Mouse (Mus musculus): ENCODE data around the gene Mettl5. TPM values are rescaled to one million over a fixed set of nuclear protein-coding genes. Genes with fewer than 3 reads are reported as not detected.

Mettl5 gene
- total and polyA plus RNA-seq, 2 experiments from 2014 or later = 13.1 to 45.7 TPM

DNA sequence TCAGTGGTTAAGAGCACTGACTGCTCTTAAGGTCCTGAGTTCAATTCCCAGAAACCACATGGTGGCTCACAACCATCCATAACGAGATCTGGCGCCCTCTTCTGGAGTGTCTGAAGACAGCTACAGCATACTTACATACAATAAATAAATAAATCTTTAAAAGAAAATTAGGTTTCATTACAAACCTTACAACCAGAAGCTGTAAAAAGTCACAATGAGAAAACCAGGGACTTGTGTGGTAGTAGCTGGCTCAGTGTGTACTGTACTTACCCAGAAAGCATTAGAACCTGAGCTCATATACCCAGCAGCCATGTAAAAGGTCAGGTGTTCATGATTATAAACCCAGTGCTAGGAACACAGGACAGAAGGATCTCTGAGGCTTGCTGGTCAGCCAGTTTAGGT lies 1.4 kb downstream of the Mettl5 start:
- WGBS = 50% methylated on average over 2 of the region's 2 CpGs
- no peak overlapping the region for H3K4me2 ChIP-seq (ENCODE audit: low read depth, low read length)

GRCm38 (mm10) chr2:69862117-69862657 lies 23.2 kb downstream of the Mettl5 start:
- Histone ChIP-seq H3K4me3 (ENCODE audit: low read depth, low read length) (peak overlapping the region; percentile 97), H3K9me3 (replicated peaks; ENCODE audit: control insufficient read depth, low read length) (no peaks in the 10 kb centered on the region), H3K9ac (replicated peaks; ENCODE audit: low read depth, low read length) (peak overlapping the region; percentile 98), H3K27me3 (ENCODE audit: control insufficient read depth, insufficient read depth, low read length) (no peaks in the 10 kb centered on the region), H3K36me3 (replicated peaks; ENCODE audit: control insufficient read depth, insufficient read depth, low read length) (peaks cover 7% of the 10 kb centered on the region; the same call in 1 of the 2 replicates), H3K4me1 (ENCODE audit: control insufficient read depth, insufficient read depth) (peaks cover 8% of the 10 kb centered on the region), H3K4me2 (ENCODE audit: low read depth, low read length) (peak overlapping the region; percentile 81), H3K27ac (ENCODE audit: low read depth) (peak overlapping the region; percentile 90)
- WGBS = 2% methylated on average over 13 of the region's 13 CpGs
- no peak for TF ChIP-seq EP300 (IDR thresholded peaks at IDR 0.05; ENCODE audit: low read depth)
- no peak for TF ChIP-seq CTCF (IDR thresholded peaks at IDR 0.05; ENCODE audit: low read depth)
- DNase-seq (ENCODE audit: low spot score) (no peak), ATAC-seq (ENCODE audit: insufficient read depth, low read depth) (no peak)

More for the DNA sequence above, 1.4 kb downstream of the Mettl5 start:
- H3K27ac ChIP-seq (ENCODE audit: low read depth) = no peak overlapping the region
- no peaks in the 10 kb centered on the region for H3K9me3 ChIP-seq (replicated peaks; ENCODE audit: control insufficient read depth, low read length)
- H3K9ac ChIP-seq (replicated peaks; ENCODE audit: low read depth, low read length) = no peak overlapping the region
- H3K4me1 ChIP-seq (ENCODE audit: control insufficient read depth, insufficient read depth) = peaks cover 7% of the 10 kb centered on the region
- H3K27me3 ChIP-seq (ENCODE audit: control insufficient read depth, insufficient read depth, low read length) = no peaks in the 10 kb centered on the region
- DNase-seq (ENCODE audit: low spot score) (no peak), ATAC-seq (ENCODE audit: insufficient read depth, low read depth) (no peak)
- no peak overlapping the region for H3K4me3 ChIP-seq (ENCODE audit: low read depth, low read length)
- H3K36me3 ChIP-seq (replicated peaks; ENCODE audit: control insufficient read depth, insufficient read depth, low read length) = 0 out of 2 replicates have a peak, but pooled peaks cover 7% of the 10 kb centered on the region
- no peak for TF ChIP-seq EP300 (IDR thresholded peaks at IDR 0.05; ENCODE audit: low read depth)
- TF ChIP-seq CTCF (IDR thresholded peaks at IDR 0.05; ENCODE audit: low read depth) = no peak

DNA sequence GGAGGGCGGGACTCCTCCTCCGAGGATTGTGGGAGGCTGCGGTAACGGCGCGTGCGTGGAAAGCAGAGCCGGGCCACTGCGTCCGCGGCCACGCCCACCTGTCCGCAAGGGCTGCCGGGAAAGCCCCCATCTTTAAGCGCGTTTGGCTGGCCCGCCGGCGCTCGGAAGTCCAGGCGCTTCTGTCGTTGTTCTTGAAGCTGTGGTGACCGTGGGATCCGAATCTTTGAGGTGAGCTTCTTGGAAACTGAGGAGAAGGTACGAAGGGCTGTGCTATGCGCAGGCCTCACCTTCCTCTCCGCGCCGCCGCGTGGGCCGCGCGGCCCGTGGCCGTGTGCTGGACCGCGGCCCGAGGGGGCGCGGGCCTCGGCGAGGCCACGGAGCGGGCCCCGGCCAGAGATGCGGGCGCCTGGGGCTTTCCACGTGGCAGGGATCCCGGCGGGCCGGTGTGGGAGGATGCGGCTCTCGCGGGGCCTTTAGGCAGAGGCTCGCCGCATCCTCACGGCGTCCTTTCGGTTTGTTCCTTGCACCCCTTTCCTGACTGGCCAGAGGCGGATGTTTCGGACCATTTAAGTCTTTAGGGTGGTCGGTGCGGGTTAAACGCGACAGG lies 23.8 kb downstream of the Mettl5 start, which contains the start of gene Ssb:
Gene Ssb, plus strand, starts transcription at position 78 of the 607 bp plus-strand sequence.
- WGBS = under 1% methylated on average over 58 of the region's 66 CpGs
- H3K4me2 ChIP-seq (ENCODE audit: low read depth, low read length) = peak within 1 kb of the TSS; percentile 81
- peaks cover 8% of the 10 kb centered on the region for H3K4me1 ChIP-seq (ENCODE audit: control insufficient read depth, insufficient read depth)
- no peak for TF ChIP-seq CTCF (IDR thresholded peaks at IDR 0.05; ENCODE audit: low read depth)
- no peak for TF ChIP-seq EP300 (IDR thresholded peaks at IDR 0.05; ENCODE audit: low read depth)
- H3K27ac ChIP-seq (ENCODE audit: low read depth) = peak within 1 kb of the TSS; percentile 90
- DNase-seq (ENCODE audit: low spot score) = peak; percentile 94
- H3K4me3 ChIP-seq (ENCODE audit: low read depth, low read length) = peak within 1 kb of the TSS; percentile 97
- H3K9me3 ChIP-seq (replicated peaks; ENCODE audit: control insufficient read depth, low read length) = no peaks in the 10 kb centered on the region
- peak; percentile 98 for ATAC-seq (ENCODE audit: insufficient read depth, low read depth)
- no peaks in the 10 kb centered on the region for H3K27me3 ChIP-seq (ENCODE audit: control insufficient read depth, insufficient read depth, low read length)
- peak within 1 kb of the TSS; percentile 98 for H3K9ac ChIP-seq (replicated peaks; ENCODE audit: low read depth, low read length)
- H3K36me3 ChIP-seq (replicated peaks; ENCODE audit: control insufficient read depth, insufficient read depth, low read length) = peaks cover 6% of the 10 kb centered on the region; the same call in 1 of the 2 replicates

DNA sequence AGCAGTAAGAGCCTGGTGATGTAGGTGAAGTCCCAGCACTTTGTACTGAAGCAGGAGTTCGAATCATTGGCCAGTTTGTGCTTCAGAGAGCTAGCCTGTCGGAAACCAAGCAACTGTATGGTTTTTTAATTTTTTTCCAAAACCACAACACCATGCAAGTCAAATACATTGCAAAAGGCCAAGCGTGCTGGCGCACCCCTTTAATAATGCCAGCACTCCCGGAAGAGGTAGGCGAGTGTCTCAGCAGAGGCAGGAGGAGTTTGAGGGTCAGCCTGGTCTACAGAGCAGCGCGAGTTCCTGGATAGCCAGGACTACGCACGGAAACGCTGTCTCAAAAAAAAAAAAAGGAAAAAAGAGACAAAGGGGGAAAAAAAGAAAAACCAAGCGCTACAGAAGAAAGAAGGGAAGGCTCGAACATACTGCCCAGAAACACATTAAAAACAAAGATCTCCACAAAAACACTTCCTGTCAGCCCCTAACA lies 24.4 kb downstream of the Mettl5 start:
- WGBS = 9% methylated on average over 13 of the region's 13 CpGs
- Histone ChIP-seq H3K4me2 (ENCODE audit: low read depth, low read length) (peak overlapping the region; percentile 81), H3K9me3 (replicated peaks; ENCODE audit: control insufficient read depth, low read length) (no peaks in the 10 kb centered on the region), H3K4me1 (ENCODE audit: control insufficient read depth, insufficient read depth) (peaks cover 8% of the 10 kb centered on the region), H3K36me3 (replicated peaks; ENCODE audit: control insufficient read depth, insufficient read depth, low read length) (no peaks in the 10 kb centered on the region; the same call in 1 of the 2 replicates), H3K4me3 (ENCODE audit: low read depth, low read length) (peak overlapping the region; percentile 97), H3K27me3 (ENCODE audit: control insufficient read depth, insufficient read depth, low read length) (no peaks in the 10 kb centered on the region), H3K9ac (replicated peaks; ENCODE audit: low read depth, low read length) (peak overlapping the region; percentile 98), H3K27ac (ENCODE audit: low read depth) (peak overlapping the region; percentile 90)
- no peak for TF ChIP-seq EP300 (IDR thresholded peaks at IDR 0.05; ENCODE audit: low read depth)
- TF ChIP-seq CTCF (IDR thresholded peaks at IDR 0.05; ENCODE audit: low read depth) = no peak
- DNase-seq (ENCODE audit: low spot score) (no peak), ATAC-seq (ENCODE audit: insufficient read depth, low read depth) (peak; percentile 29)

GRCm38 (mm10) chr2:69857882-69858281 lies 27.5 kb downstream of the Mettl5 start:
- no peak for ATAC-seq (ENCODE audit: insufficient read depth, low read depth)
- TF ChIP-seq CTCF (IDR thresholded peaks at IDR 0.05; ENCODE audit: low read depth) = peak; percentile 34
- no peak for TF ChIP-seq EP300 (IDR thresholded peaks at IDR 0.05; ENCODE audit: low read depth)
- peak; percentile 22 for DNase-seq (ENCODE audit: low spot score)
- H3K4me1 ChIP-seq (ENCODE audit: control insufficient read depth, insufficient read depth) = peaks cover 7% of the 10 kb centered on the region
- no peaks in the 10 kb centered on the region for H3K27me3 ChIP-seq (ENCODE audit: control insufficient read depth, insufficient read depth, low read length)
- H3K9ac ChIP-seq (replicated peaks; ENCODE audit: low read depth, low read length) = no peak overlapping the region
- H3K9me3 ChIP-seq (replicated peaks; ENCODE audit: control insufficient read depth, low read length) = no peaks in the 10 kb centered on the region
- no peak overlapping the region for H3K27ac ChIP-seq (ENCODE audit: low read depth)
- H3K4me2 ChIP-seq (ENCODE audit: low read depth, low read length) = no peak overlapping the region
- WGBS = 80% methylated on average over 1 of the region's 1 CpGs
- H3K36me3 ChIP-seq (replicated peaks; ENCODE audit: control insufficient read depth, insufficient read depth, low read length) = no peaks in the 10 kb centered on the region
- no peak overlapping the region for H3K4me3 ChIP-seq (ENCODE audit: low read depth, low read length)
